ENCODE assay signal across 36 mouse cellular contexts in genomic region chr1:151244761-151245160, GRCm38 (mm10). TPM values are rescaled to one million over a fixed set of nuclear protein-coding genes. Genes with fewer than 3 reads are reported as not detected.
DNase-seq lines count a peak whose midpoint lies in the region; ATAC-seq and TF ChIP-seq lines count a peak whose summit lies in the region.
"Had no signal": no experiment of that assay in that cellular context is flagged by ENCODE, and none has a peak within 500 bp of the region (broad histone marks: within the 10 kb centered on the region; RNA-seq: fewer than 3 reads in every experiment).

No protein-coding gene starts in this region.

- no peak overlapping the region for H3K9ac ChIP-seq in liver, embryonic 15.5 days
- no peak overlapping the region for H3K9ac ChIP-seq in forebrain, postnatal 0 days
- H3K9ac ChIP-seq: forebrain, embryonic 13.5 days; heart, embryonic 13.5 days; hindbrain, embryonic 13.5 days; kidney, embryonic 15.5 days; limb, embryonic 13.5 days; liver, embryonic 14.5 days; midbrain, embryonic 15.5 days; stomach, embryonic 15.5 days had no signal

- H3K36me3 ChIP-seq in liver, embryonic 15.5 days (replicated peaks), result no peaks in the 10 kb centered on the region
- no peaks in the 10 kb centered on the region for H3K36me3 ChIP-seq in E14TG2a.4 (ENCODE audit: insufficient read depth, low read length)
- no peaks in the 10 kb centered on the region for H3K36me3 ChIP-seq in forebrain, postnatal 0 days (ENCODE audit: insufficient read depth)
- H3K36me3 ChIP-seq: heart, embryonic 13.5 days; hindbrain, embryonic 13.5 days; kidney, embryonic 15.5 days; limb, embryonic 13.5 days; midbrain, embryonic 15.5 days; stomach, embryonic 15.5 days had no signal

- H3K4me3 ChIP-seq in liver, embryonic 15.5 days (replicated peaks), result no peak overlapping the region
- H3K4me3 ChIP-seq in E14TG2a.4 (replicated peaks; ENCODE audit: low read length), result peak overlapping the region; percentile 32
- no peak overlapping the region for H3K4me3 ChIP-seq in forebrain, postnatal 0 days (ENCODE audit: low read depth, low read length)
- H3K4me3 ChIP-seq: forebrain, embryonic 13.5 days; gastrocnemius, adult 2 months; heart, embryonic 13.5 days; hindbrain, embryonic 13.5 days; kidney, embryonic 15.5 days; limb, embryonic 13.5 days; megakaryocyte, embryonic 14.5 days; midbrain, embryonic 15.5 days; stomach, embryonic 15.5 days had no signal

- no peak overlapping the region for H3K27ac ChIP-seq in liver, embryonic 15.5 days (replicated peaks)
- H3K27ac ChIP-seq in forebrain, postnatal 0 days (ENCODE audit: low read depth, low read length), result no peak overlapping the region
- H3K27ac ChIP-seq: forebrain, embryonic 13.5 days; gastrocnemius, adult 2 months; heart, embryonic 13.5 days; hindbrain, embryonic 13.5 days; kidney, embryonic 15.5 days; limb, embryonic 13.5 days; liver, embryonic 14.5 days; midbrain, embryonic 15.5 days; stomach, embryonic 15.5 days had no signal

- no peak for DNase-seq in liver
- no peak for DNase-seq in forebrain, postnatal 0 days
- DNase-seq in spleen, postnatal 14 days (ENCODE audit: low spot score in 2 of 2), result no peak
- no peak for DNase-seq in thymus, postnatal 4 days
- DNase-seq: adrenal gland, postnatal 10 days; cerebellum, adult 8-10 months; cerebellum, postnatal 36 days; embryo, embryonic 11 days; gastrocnemius, adult 2 months; heart, adult 18-20 months; heart, postnatal 14 days; kidney, adult 11 months; kidney, postnatal 36 days; layer of hippocampus, postnatal 36 days; right cerebral cortex, adult 18-20 months; right cerebral cortex, postnatal 4 days had no signal

- H3K9me3 ChIP-seq in liver, embryonic 15.5 days (replicated peaks), result no peaks in the 10 kb centered on the region
- no peaks in the 10 kb centered on the region for H3K9me3 ChIP-seq in E14TG2a.4 (ENCODE audit: low read length)
- H3K9me3 ChIP-seq in forebrain, postnatal 0 days (ENCODE audit: low read length), result peaks cover 5% of the 10 kb centered on the region; the same call in 1 of the 2 replicates
- H3K9me3 ChIP-seq: hindbrain, embryonic 13.5 days; kidney, embryonic 15.5 days; megakaryocyte, embryonic 14.5 days; stomach, embryonic 15.5 days had no signal

- TF ChIP-seq CTCF in E14TG2a.4 (conservative IDR thresholded peaks at IDR 0.05; ENCODE audit: low read length), result no peak
- no peak for TF ChIP-seq CTCF in forebrain, postnatal 0 days (IDR thresholded peaks at IDR 0.05; ENCODE audit: low read depth)

- ATAC-seq in liver, embryonic 15.5 days (ENCODE audit: insufficient read depth), result no peak
- ATAC-seq in hematopoietic stem cell, adult 5-6 weeks (replicated peaks in 1 of 2; ENCODE audit: insufficient read depth in 1 of 2, low FRiP score in 2 of 2, low TSS enrichment in 1 of 2, low read depth in 1 of 2, poor library complexity in 2 of 2, severe bottlenecking in 2 of 2), result peak; percentile 32 to 36; a peak in 1 of 4 replicates
- ATAC-seq in megakaryocyte, adult 5-6 weeks (ENCODE audit: poor library complexity, severe bottlenecking), result peak; percentile 63
- ATAC-seq in forebrain, postnatal 0 days, result no peak
- ATAC-seq: forebrain, embryonic 13.5 days; midbrain, embryonic 15.5 days had no signal

- peaks cover 3% of the 10 kb centered on the region; the same call in 1 of the 2 replicates for H3K4me1 ChIP-seq in liver, embryonic 15.5 days (replicated peaks)
- H3K4me1 ChIP-seq in E14TG2a.4 (replicated peaks; ENCODE audit: low read depth, low read length), result peaks cover 16% of the 10 kb centered on the region
- no peaks in the 10 kb centered on the region for H3K4me1 ChIP-seq in forebrain, postnatal 0 days (ENCODE audit: insufficient read depth)
- H3K4me1 ChIP-seq: forebrain, embryonic 13.5 days; heart, embryonic 13.5 days; hindbrain, embryonic 13.5 days; kidney, embryonic 15.5 days; limb, embryonic 13.5 days; midbrain, embryonic 15.5 days; stomach, embryonic 15.5 days had no signal

- 73% methylated on average over 4 of the region's 4 CpGs for WGBS in liver, embryonic 15.5 days (ENCODE audit: insufficient replicate concordance)
- 90% methylated on average over 4 of the region's 4 CpGs for WGBS in forebrain, postnatal 0 days

- H3K4me2 ChIP-seq in liver, embryonic 15.5 days, result 0 out of 2 replicates have a peak overlapping the region, but pooled peaks have one; percentile 8
- no peak overlapping the region for H3K4me2 ChIP-seq in forebrain, postnatal 0 days (ENCODE audit: low read depth)
- H3K4me2 ChIP-seq: forebrain, embryonic 13.5 days; heart, embryonic 13.5 days; hindbrain, embryonic 13.5 days; kidney, embryonic 15.5 days; limb, embryonic 13.5 days; midbrain, embryonic 15.5 days; stomach, embryonic 15.5 days had no signal

- no peaks in the 10 kb centered on the region for H3K27me3 ChIP-seq in liver, embryonic 15.5 days
- no peaks in the 10 kb centered on the region for H3K27me3 ChIP-seq in E14TG2a.4 (ENCODE audit: insufficient read depth, low read length)
- no peaks in the 10 kb centered on the region for H3K27me3 ChIP-seq in forebrain, postnatal 0 days (ENCODE audit: insufficient read depth, low read length)
- H3K27me3 ChIP-seq: forebrain, embryonic 13.5 days; heart, embryonic 13.5 days; hindbrain, embryonic 13.5 days; kidney, embryonic 15.5 days; limb, embryonic 13.5 days; midbrain, embryonic 15.5 days; stomach, embryonic 15.5 days had no signal

RNA-seq across cellular contexts. Expression of gene Gm47996, which starts 34.8 kb away (rescaled TPM):
- polyA plus RNA-seq in liver, embryonic 15.5 days (2015; fragmentation: Nextera tagmentation; extraction: Ambion mirVana), result 0.18 and 0.31 TPM in 2 replicates
- 0.25 TPM in 1 of 2 replicates, not detected in the other for total RNA-seq in hematopoietic stem cell, adult 5-6 weeks (2017)
- not detected in 2 replicates for total RNA-seq in megakaryocyte, adult 5-6 weeks (2015)
- not detected in 2 replicates for total RNA-seq in megakaryocyte, adult 5-6 weeks (2017)
- not detected in 2 replicates for total RNA-seq in forebrain, postnatal 0 days (2014; rRNA removed)
- not detected in 2 replicates for polyA plus RNA-seq in forebrain, postnatal 0 days (2015; fragmentation: Nextera tagmentation; extraction: Ambion mirVana)
- total RNA-seq: adrenal gland, postnatal 10 days; heart, adult 18-20 months; heart, postnatal 14 days; layer of hippocampus, adult 8-10 months; layer of hippocampus, postnatal 36 days; left cerebral cortex, postnatal 14 days had no signal
- polyA plus RNA-seq: embryonic facial prominence, embryonic 14.5 days; forebrain, embryonic 13.5 days; frontal cortex, adult 2 months; heart, embryonic 13.5 days; hindbrain, embryonic 13.5 days; limb, embryonic 13.5 days; midbrain, embryonic 15.5 days; neural tube, embryonic 14.5 days; stomach, embryonic 15.5 days; thymus, postnatal 0 days; urinary bladder, adult 2 months had no signal

RNA-seq across cellular contexts. Expression of gene 3110040M04Rik, which starts 40.8 kb away (rescaled TPM):
- polyA plus RNA-seq in liver, embryonic 15.5 days (2015; fragmentation: Nextera tagmentation; extraction: Ambion mirVana), result 0.39 and 1.0 TPM in 2 replicates
- not detected in 2 replicates for total RNA-seq in hematopoietic stem cell, adult 5-6 weeks (2017)
- not detected in 2 replicates for total RNA-seq in megakaryocyte, adult 5-6 weeks (2015)
- total RNA-seq in megakaryocyte, adult 5-6 weeks (2017), result 0.33 TPM in 1 of 2 replicates, not detected in the other
- total RNA-seq in forebrain, postnatal 0 days (2014; rRNA removed), result not detected in 2 replicates
- not detected in 2 replicates for polyA plus RNA-seq in forebrain, postnatal 0 days (2015; fragmentation: Nextera tagmentation; extraction: Ambion mirVana)
- total RNA-seq: adrenal gland, postnatal 10 days; heart, adult 18-20 months; heart, postnatal 14 days; layer of hippocampus, adult 8-10 months; layer of hippocampus, postnatal 36 days; left cerebral cortex, postnatal 14 days had no signal
- polyA plus RNA-seq: embryonic facial prominence, embryonic 14.5 days; forebrain, embryonic 13.5 days; frontal cortex, adult 2 months; heart, embryonic 13.5 days; hindbrain, embryonic 13.5 days; limb, embryonic 13.5 days; midbrain, embryonic 15.5 days; neural tube, embryonic 14.5 days; thymus, postnatal 0 days; urinary bladder, adult 2 months had no signal

RNA-seq across cellular contexts. Expression of gene Gm47995, which starts 46.5 kb away (rescaled TPM):
- polyA plus RNA-seq in liver, embryonic 15.5 days (2015; fragmentation: Nextera tagmentation; extraction: Ambion mirVana), result 0.74 and 0.82 TPM in 2 replicates
- total RNA-seq in hematopoietic stem cell, adult 5-6 weeks (2017), result not detected in 2 replicates
- not detected in 2 replicates for total RNA-seq in megakaryocyte, adult 5-6 weeks (2015)
- total RNA-seq in megakaryocyte, adult 5-6 weeks (2017), result 1.1 and 1.6 TPM in 2 replicates
- total RNA-seq in forebrain, postnatal 0 days (2014; rRNA removed), result not detected in 2 replicates
- not detected in 2 replicates for polyA plus RNA-seq in forebrain, postnatal 0 days (2015; fragmentation: Nextera tagmentation; extraction: Ambion mirVana)
- total RNA-seq: adrenal gland, postnatal 10 days; gastrocnemius, adult 2 months; heart, adult 18-20 months; heart, postnatal 14 days; layer of hippocampus, adult 8-10 months; layer of hippocampus, postnatal 36 days; left cerebral cortex, postnatal 14 days had no signal
- polyA plus RNA-seq: forebrain, embryonic 13.5 days; frontal cortex, adult 2 months; heart, embryonic 13.5 days; hindbrain, embryonic 13.5 days; limb, embryonic 13.5 days; midbrain, embryonic 15.5 days; neural tube, embryonic 14.5 days; thymus, postnatal 0 days; urinary bladder, adult 2 months had no signal

RNA-seq across cellular contexts. Expression of gene Gm8947, which starts 52.6 kb away (rescaled TPM):
- 1.2 and 1.3 TPM in 2 replicates for polyA plus RNA-seq in liver, embryonic 15.5 days (2015; fragmentation: Nextera tagmentation; extraction: Ambion mirVana)
- total RNA-seq in hematopoietic stem cell, adult 5-6 weeks (2017), result not detected in 2 replicates
- 0.85 TPM in 1 of 2 replicates, not detected in the other for total RNA-seq in megakaryocyte, adult 5-6 weeks (2015)
- 0.18 TPM in 1 of 2 replicates, not detected in the other for total RNA-seq in megakaryocyte, adult 5-6 weeks (2017)
- not detected in 2 replicates for total RNA-seq in forebrain, postnatal 0 days (2014; rRNA removed)
- polyA plus RNA-seq in forebrain, postnatal 0 days (2015; fragmentation: Nextera tagmentation; extraction: Ambion mirVana), result not detected in 2 replicates
- total RNA-seq: adrenal gland, postnatal 10 days; heart, adult 18-20 months; heart, postnatal 14 days; layer of hippocampus, adult 8-10 months; layer of hippocampus, postnatal 36 days; left cerebral cortex, postnatal 14 days had no signal
- polyA plus RNA-seq: embryonic facial prominence, embryonic 14.5 days; forebrain, embryonic 13.5 days; frontal cortex, adult 2 months; hindbrain, embryonic 13.5 days; limb, embryonic 13.5 days; midbrain, embryonic 15.5 days; neural tube, embryonic 14.5 days; thymus, postnatal 0 days; urinary bladder, adult 2 months had no signal

Comparison
In these comparisons a context has a peak if more than half of its experiments do, and no peak if none do; other contexts are left out.
1. ATAC-seq: peak in hematopoietic stem cell, adult 5-6 weeks (2 of 2) and megakaryocyte, adult 5-6 weeks (single experiment); none in liver, embryonic 15.5 days (single experiment) and forebrain, postnatal 0 days (single experiment).